Mouse (Mus musculus): ENCODE measurements around the gene Saal1.

GRCm38 (mm10) chr7:46639692-46640031, 70.8 kb downstream of the Saal1 start, which contains the start of gene Sergef:
- no peak for TF ChIP-seq CTCF (IDR thresholded peaks at IDR 0.05; ENCODE audit: borderline replicate concordance, insufficient read depth, low read depth, low read length)
- TF ChIP-seq POLR2A (IDR thresholded peaks at IDR 0.05; ENCODE audit: borderline replicate concordance, insufficient read depth, low read length), result peak; percentile 83; the same call in 1 of the 2 replicates
